Mouse (Mus musculus) cerebellum, postnatal 10 days (tissue): ENCODE data around the gene Pgs1.

Source experiments
- DNase-seq, 2 experiments: peaks; one replicate each; pipeline ENCODE4 v3.0.0; 2021; ENCODE audit warnings: mixed read lengths in 2 of 2

Gene Pgs1

GRCm38 (mm10) chr11:118004217-118004616, 18.1 kb downstream of the Pgs1 start:
- DNase-seq: no peak

- peak; percentile 60 to 62 for DNase-seq
Observed at GRCm38 (mm10) chr11:118007460-118008143, 21.5 kb downstream of the Pgs1 start.

- no peak for DNase-seq
Observed at GRCm38 (mm10) chr11:118008144-118008805, 22.2 kb downstream of the Pgs1 start.

GRCm38 (mm10) chr11:118008843-118009242, 22.8 kb downstream of the Pgs1 start:
- DNase-seq: no peak

- DNase-seq: peak in 1 of 2 experiments; percentile 34
Observed at GRCm38 (mm10) chr11:118009865-118010571, 23.9 kb downstream of the Pgs1 start.

- no peak for DNase-seq
Observed at GRCm38 (mm10) chr11:118012595-118012994, 26.5 kb downstream of the Pgs1 start.

- DNase-seq: no peak
Observed at GRCm38 (mm10) chr11:118013339-118013738, 27.2 kb downstream of the Pgs1 start.

GRCm38 (mm10) chr11:118014391-118014995, 28.4 kb downstream of the Pgs1 start:
- DNase-seq: no peak

- no peak for DNase-seq
Observed at GRCm38 (mm10) chr11:118015381-118016145, 29.5 kb downstream of the Pgs1 start.

GRCm38 (mm10) chr11:118018328-118018727, 32.2 kb downstream of the Pgs1 start:
- DNase-seq: peak in 1 of 2 experiments; percentile 40

GRCm38 (mm10) chr11:118021806-118022205, 35.7 kb downstream of the Pgs1 start:
- DNase-seq: peak; percentile 84 to 87

GRCm38 (mm10) chr11:118023475-118023874, 37.4 kb downstream of the Pgs1 start:
- DNase-seq: peak; percentile 48 to 53

- DNase-seq: no peak
Observed at GRCm38 (mm10) chr11:118024111-118024510, 38.0 kb downstream of the Pgs1 start.

- no peak for DNase-seq
Observed at GRCm38 (mm10) chr11:118029170-118029569, 43.1 kb downstream of the Pgs1 start.

GRCm38 (mm10) chr11:118031134-118031533, 45.0 kb downstream of the Pgs1 start:
- DNase-seq: no peak

- DNase-seq: no peak
Observed at GRCm38 (mm10) chr11:118034395-118034794, 48.3 kb downstream of the Pgs1 start.

- no peak for DNase-seq
Observed at GRCm38 (mm10) chr11:118035068-118035467, 49.0 kb downstream of the Pgs1 start.

GRCm38 (mm10) chr11:118042791-118043190, 56.7 kb downstream of the Pgs1 start:
- DNase-seq: peak; percentile 51 to 56

- peak; percentile 85 to 88 for DNase-seq
Observed at GRCm38 (mm10) chr11:118043293-118043907, 57.3 kb downstream of the Pgs1 start.

GRCm38 (mm10) chr11:118049641-118050040, 63.5 kb downstream of the Pgs1 start:
- DNase-seq: peak; percentile 40 to 48

- no peak for DNase-seq
Observed at GRCm38 (mm10) chr11:118050174-118050573, 64.1 kb downstream of the Pgs1 start.

- DNase-seq: no peak
Observed at GRCm38 (mm10) chr11:118058367-118058766, 72.3 kb downstream of the Pgs1 start.
